Comparison of ENCODE assay signal across 8 mouse cellular contexts in genomic region chr6:42324067-42324481, GRCm38 (mm10). TPM values are rescaled to one million over a fixed set of nuclear protein-coding genes. Genes with fewer than 3 reads are reported as not detected.
A peak's percentile ranks its signal among the peaks of the same experiment; 100 is the strongest.
DNase-seq lines count a peak whose midpoint lies in the region; ATAC-seq lines count a peak whose summit lies in the region.

No protein-coding gene starts in this region.

- H3K27me3 ChIP-seq in heart, embryonic 13.5 days (replicated peaks) = peaks cover 61% of the 10 kb centered on the region
- H3K27me3 ChIP-seq in limb, embryonic 12.5 days = peaks cover 43% of the 10 kb centered on the region
- H3K27me3 ChIP-seq in neural tube, embryonic 14.5 days (ENCODE audit: control insufficient read depth, insufficient read depth, low read length) = no peaks in the 10 kb centered on the region

- H3K4me2 ChIP-seq in heart, embryonic 13.5 days = peak overlapping the region; percentile 97
- H3K4me2 ChIP-seq in limb, embryonic 12.5 days = peak overlapping the region; percentile 96
- H3K4me2 ChIP-seq in neural tube, embryonic 14.5 days (ENCODE audit: low read depth, low read length) = peak overlapping the region; percentile 69

- peaks cover 19% of the 10 kb centered on the region for H3K4me1 ChIP-seq in heart, embryonic 13.5 days
- H3K4me1 ChIP-seq in limb, embryonic 12.5 days (replicated peaks) = peaks cover 10% of the 10 kb centered on the region
- H3K4me1 ChIP-seq in neural tube, embryonic 14.5 days (ENCODE audit: control insufficient read depth, insufficient read depth, low read length) = no peaks in the 10 kb centered on the region; the same call in 1 of the 2 replicates

- H3K9me3 ChIP-seq in heart, embryonic 13.5 days = no peaks in the 10 kb centered on the region
- no peaks in the 10 kb centered on the region for H3K9me3 ChIP-seq in limb, embryonic 12.5 days
- no peaks in the 10 kb centered on the region for H3K9me3 ChIP-seq in neural tube, embryonic 14.5 days (ENCODE audit: control insufficient read depth, low read length)

- peak overlapping the region; percentile 67 for H3K4me3 ChIP-seq in heart, embryonic 13.5 days
- peak overlapping the region; percentile 72 for H3K4me3 ChIP-seq in limb, embryonic 12.5 days (replicated peaks)
- H3K4me3 ChIP-seq in neural tube, embryonic 14.5 days (ENCODE audit: low read depth, low read length) = peak overlapping the region; percentile 40

- no peak overlapping the region for H3K27ac ChIP-seq in heart, embryonic 13.5 days (replicated peaks)
- H3K27ac ChIP-seq in limb, embryonic 12.5 days = 0 out of 2 replicates have a peak overlapping the region, but pooled peaks have one; percentile 19
- H3K27ac ChIP-seq in neural tube, embryonic 14.5 days (ENCODE audit: low read depth, low read length) = peak overlapping the region; percentile 84

- WGBS in heart, embryonic 13.5 days = under 1% methylated on average over 26 of the region's 32 CpGs
- 1% methylated on average over 19 of the region's 32 CpGs for WGBS in limb, embryonic 12.5 days
- under 1% methylated on average over 20 of the region's 32 CpGs for WGBS in neural tube, embryonic 14.5 days

- ATAC-seq in heart, embryonic 13.5 days (ENCODE audit: extremely low read depth, insufficient number of reproducible peaks, low FRiP score, low TSS enrichment) = 0 out of 2 replicates have a peak, but pooled peaks have one; percentile 26
- peak; percentile 71 for ATAC-seq in limb, embryonic 12.5 days (ENCODE audit: insufficient number of reproducible peaks, insufficient read depth, low FRiP score, low TSS enrichment, low read depth)
- peak; percentile 79 for ATAC-seq in neural tube, embryonic 14.5 days (ENCODE audit: low read depth)
- no peak for ATAC-seq in monocyte, adult 5-6 weeks (replicated peaks; ENCODE audit: insufficient number of reproducible peaks, low FRiP score, low TSS enrichment, poor library complexity, severe bottlenecking)

- H3K36me3 ChIP-seq in heart, embryonic 13.5 days = no peaks in the 10 kb centered on the region
- H3K36me3 ChIP-seq in limb, embryonic 12.5 days = no peaks in the 10 kb centered on the region
- 0 out of 2 replicates have a peak, but pooled peaks cover 6% of the 10 kb centered on the region for H3K36me3 ChIP-seq in neural tube, embryonic 14.5 days (ENCODE audit: control insufficient read depth, insufficient read depth, low read length)

- peak; percentile 63 for DNase-seq in cerebellum, adult 11 months
- DNase-seq in cerebellum, adult 9-11 months = no peak
- peak; percentile 62 for DNase-seq in 3T3-L1 (ENCODE audit: low read depth, low spot score)
- DNase-seq in cerebellum, postnatal 36 days = peak; percentile 61

- peak overlapping the region; percentile 67 for H3K9ac ChIP-seq in heart, embryonic 13.5 days
- peak overlapping the region; percentile 77 for H3K9ac ChIP-seq in limb, embryonic 12.5 days (replicated peaks)
- peak overlapping the region; percentile 71 for H3K9ac ChIP-seq in neural tube, embryonic 14.5 days (replicated peaks; ENCODE audit: low read depth, low read length)

RNA-seq across cellular contexts. Expression of gene Fam131b, which starts 0.4 kb away (rescaled TPM):
- 0.17 TPM in 2 replicates for polyA plus RNA-seq in heart, embryonic 13.5 days (2015; fragmentation: Nextera tagmentation; extraction: Ambion mirVana)
- polyA plus RNA-seq in limb, embryonic 12.5 days (2016; fragmentation: Nextera tagmentation; extraction: Ambion mirVana) = 0.68 and 0.79 TPM in 2 replicates
- 6.9 and 7.1 TPM in 2 replicates for polyA plus RNA-seq in neural tube, embryonic 14.5 days (2014; fragmentation: Nextera tagmentation; extraction: Ambion mirVana)
- 0.10 to 0.32 TPM in 2 of 3 replicates, not detected in the other for total RNA-seq in monocyte, adult 5-6 weeks (2017)

RNA-seq across cellular contexts. Expression of gene Zyx, which starts 25.4 kb away (rescaled TPM):
- polyA plus RNA-seq in heart, embryonic 13.5 days (2015; fragmentation: Nextera tagmentation; extraction: Ambion mirVana) = 156 and 173 TPM in 2 replicates
- 86.1 and 109 TPM in 2 replicates for polyA plus RNA-seq in limb, embryonic 12.5 days (2016; fragmentation: Nextera tagmentation; extraction: Ambion mirVana)
- 52.7 and 62.4 TPM in 2 replicates for polyA plus RNA-seq in neural tube, embryonic 14.5 days (2014; fragmentation: Nextera tagmentation; extraction: Ambion mirVana)
- total RNA-seq in monocyte, adult 5-6 weeks (2017) = 102 to 184 TPM (median 117 TPM) in 3 replicates

RNA-seq across cellular contexts. Expression of gene Clcn1, which starts 37.6 kb away (rescaled TPM):
- polyA plus RNA-seq in heart, embryonic 13.5 days (2015; fragmentation: Nextera tagmentation; extraction: Ambion mirVana) = 0.50 and 0.67 TPM in 2 replicates
- polyA plus RNA-seq in limb, embryonic 12.5 days (2016; fragmentation: Nextera tagmentation; extraction: Ambion mirVana) = 0.51 and 0.56 TPM in 2 replicates
- 2.2 and 2.6 TPM in 2 replicates for polyA plus RNA-seq in neural tube, embryonic 14.5 days (2014; fragmentation: Nextera tagmentation; extraction: Ambion mirVana)
- total RNA-seq in monocyte, adult 5-6 weeks (2017) = not detected in 3 replicates

RNA-seq across cellular contexts. Expression of gene Epha1, which starts 49.0 kb away (rescaled TPM):
- 3.3 and 3.4 TPM in 2 replicates for polyA plus RNA-seq in heart, embryonic 13.5 days (2015; fragmentation: Nextera tagmentation; extraction: Ambion mirVana)
- 7.8 and 9.0 TPM in 2 replicates for polyA plus RNA-seq in limb, embryonic 12.5 days (2016; fragmentation: Nextera tagmentation; extraction: Ambion mirVana)
- polyA plus RNA-seq in neural tube, embryonic 14.5 days (2014; fragmentation: Nextera tagmentation; extraction: Ambion mirVana) = 0.15 and 0.33 TPM in 2 replicates
- total RNA-seq in monocyte, adult 5-6 weeks (2017) = 0.29 to 0.43 TPM in 2 of 3 replicates, not detected in the other

RNA-seq across cellular contexts. Expression of gene Casp2, which starts 59.3 kb away (rescaled TPM):
- 30.9 and 31.8 TPM in 2 replicates for polyA plus RNA-seq in heart, embryonic 13.5 days (2015; fragmentation: Nextera tagmentation; extraction: Ambion mirVana)
- 75.9 and 77.1 TPM in 2 replicates for polyA plus RNA-seq in limb, embryonic 12.5 days (2016; fragmentation: Nextera tagmentation; extraction: Ambion mirVana)
- polyA plus RNA-seq in neural tube, embryonic 14.5 days (2014; fragmentation: Nextera tagmentation; extraction: Ambion mirVana) = 34.0 and 34.7 TPM in 2 replicates
- 60.1 to 70.0 TPM (median 67.4 TPM) in 3 replicates for total RNA-seq in monocyte, adult 5-6 weeks (2017)
